Mouse (Mus musculus): ENCODE data around the gene Gpd1. TPM values are rescaled to one million over a fixed set of nuclear protein-coding genes. Genes with fewer than 3 reads are reported as not detected.
"Not testable (repeated sequence)": the region's sequence is repeated elsewhere in the genome, so short reads cannot be mapped to it uniquely, and the experiment has no call there.

Gpd1 gene
- total and polyA plus RNA-seq, 2 experiments from 2014 or later = 3.9 to 6.0 TPM

- ATAC-seq (no peak), DNase-seq (no peak)
- no peaks in the 10 kb centered on the region for H3K27me3 ChIP-seq (ENCODE audit: insufficient read depth, low read length)
- TF ChIP-seq CTCF (IDR thresholded peaks at IDR 0.05; ENCODE audit: low read depth) = no peak
- H3K9ac ChIP-seq = no peak overlapping the region
- H3K9me3 ChIP-seq (ENCODE audit: low read length) = no peaks in the 10 kb centered on the region
- peaks cover 18% of the 10 kb centered on the region; the same call in 1 of the 2 replicates for H3K36me3 ChIP-seq (ENCODE audit: insufficient read depth)
- 84% methylated on average over 25 of the region's 25 CpGs for WGBS
- H3K27ac ChIP-seq (ENCODE audit: low read depth, low read length) = no peak overlapping the region
- no peak overlapping the region for H3K4me3 ChIP-seq (ENCODE audit: low read depth, low read length)
- H3K4me1 ChIP-seq (ENCODE audit: insufficient read depth) = no peaks in the 10 kb centered on the region
- no peak overlapping the region for H3K4me2 ChIP-seq (ENCODE audit: low read depth)
Measured at GRCm38 (mm10) chr15:99721921-99722743, 4.8 kb downstream of the Gpd1 start.

- no peak overlapping the region for H3K9ac ChIP-seq
- no peaks in the 10 kb centered on the region for H3K9me3 ChIP-seq (ENCODE audit: low read length)
- 54% methylated on average over 10 of the region's 10 CpGs for WGBS
- TF ChIP-seq CTCF (IDR thresholded peaks at IDR 0.05; ENCODE audit: low read depth) = no peak
- H3K4me2 ChIP-seq (ENCODE audit: low read depth) = no peak overlapping the region
- no peaks in the 10 kb centered on the region for H3K27me3 ChIP-seq (ENCODE audit: insufficient read depth, low read length)
- DNase-seq = no peak
- peak overlapping the region; percentile 9; the same call in 1 of the 2 replicates for H3K27ac ChIP-seq (ENCODE audit: low read depth, low read length)
- peaks cover 25% of the 10 kb centered on the region for H3K36me3 ChIP-seq (ENCODE audit: insufficient read depth)
- no peak for ATAC-seq
- no peak overlapping the region for H3K4me3 ChIP-seq (ENCODE audit: low read depth, low read length)
- no peaks in the 10 kb centered on the region for H3K4me1 ChIP-seq (ENCODE audit: insufficient read depth)
Measured at GRCm38 (mm10) chr15:99723120-99723514, 5.8 kb downstream of the Gpd1 start.

GRCm38 (mm10) chr15:99723515-99724291 lies 6.4 kb downstream of the Gpd1 start:
- no peak for DNase-seq
- no peak for ATAC-seq
- Histone ChIP-seq H3K4me1 (ENCODE audit: insufficient read depth) (no peaks in the 10 kb centered on the region), H3K9ac (peak overlapping the region; percentile 58), H3K9me3 (ENCODE audit: low read length) (no peaks in the 10 kb centered on the region), H3K36me3 (ENCODE audit: insufficient read depth) (peaks cover 25% of the 10 kb centered on the region), H3K4me2 (ENCODE audit: low read depth) (peak overlapping the region; percentile 86; the same call in 1 of the 2 replicates), H3K27ac (ENCODE audit: low read depth, low read length) (peak overlapping the region; percentile 73), H3K4me3 (ENCODE audit: low read depth, low read length) (no peak overlapping the region), H3K27me3 (ENCODE audit: insufficient read depth, low read length) (no peaks in the 10 kb centered on the region)
- 19% methylated on average over 11 of the region's 11 CpGs for WGBS
- no peak for TF ChIP-seq CTCF (IDR thresholded peaks at IDR 0.05; ENCODE audit: low read depth)

- peak overlapping the region; percentile 74 for H3K4me3 ChIP-seq (ENCODE audit: low read depth, low read length)
- peak overlapping the region; percentile 86 for H3K4me2 ChIP-seq (ENCODE audit: low read depth)
- TF ChIP-seq CTCF (IDR thresholded peaks at IDR 0.05; ENCODE audit: low read depth) = peak; percentile 76
- H3K27ac ChIP-seq (ENCODE audit: low read depth, low read length) = peak overlapping the region; percentile 73
- no peaks in the 10 kb centered on the region for H3K4me1 ChIP-seq (ENCODE audit: insufficient read depth)
- peak overlapping the region; percentile 58 for H3K9ac ChIP-seq
- H3K9me3 ChIP-seq (ENCODE audit: low read length) = no peaks in the 10 kb centered on the region
- H3K36me3 ChIP-seq (ENCODE audit: insufficient read depth) = peaks cover 29% of the 10 kb centered on the region
- ATAC-seq (peak; percentile 25), DNase-seq (peak; percentile 85)
- H3K27me3 ChIP-seq (ENCODE audit: insufficient read depth, low read length) = no peaks in the 10 kb centered on the region
- 11% methylated on average over 16 of the region's 16 CpGs for WGBS
Measured at GRCm38 (mm10) chr15:99724292-99725021, 7.1 kb downstream of the Gpd1 start.

DNA sequence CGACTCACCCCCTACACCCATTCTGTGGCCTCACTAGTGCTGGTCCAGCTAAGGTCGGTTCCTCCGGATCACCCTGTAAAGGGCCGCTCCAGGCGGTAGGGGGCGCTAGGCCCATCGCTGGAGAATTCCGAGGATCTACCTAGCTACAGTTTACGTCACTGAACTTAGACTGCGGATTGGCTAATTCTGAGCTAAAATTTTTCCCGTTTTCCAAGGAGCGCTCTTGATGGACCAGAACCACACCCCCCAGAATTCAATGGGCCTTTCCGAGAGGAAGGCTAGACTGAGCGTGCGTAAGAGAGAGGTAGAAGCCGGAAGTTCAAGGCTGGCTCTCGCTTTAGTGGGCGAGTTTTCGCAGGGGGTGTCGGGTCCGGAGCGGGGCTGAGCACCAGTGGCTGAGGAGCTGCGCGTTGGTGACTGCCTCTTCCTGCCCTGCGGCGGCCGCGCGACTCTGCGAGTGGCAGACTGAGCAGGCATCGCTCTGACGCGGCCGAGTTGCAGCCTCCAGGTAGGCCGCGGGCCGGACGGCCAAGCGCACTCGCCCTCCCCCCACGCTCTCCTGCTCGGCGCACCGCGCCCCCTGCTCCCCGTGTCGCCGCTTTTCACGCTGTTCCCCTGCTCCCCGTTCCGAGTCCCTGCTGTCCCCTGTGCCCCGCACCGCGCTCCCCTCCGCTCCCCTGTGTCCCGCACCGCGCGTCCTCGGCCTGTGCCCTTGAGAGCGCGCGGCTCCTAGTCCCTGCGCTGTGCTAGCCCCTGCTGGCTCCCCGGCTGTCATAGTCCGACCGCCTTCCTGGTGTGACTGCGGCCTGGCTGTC lies 8.2 kb downstream of the Gpd1 start, which contains the start of gene Cox14:
Cox14 (plus strand) TSS at position 278 of the 815 bp plus-strand sequence.
- DNase-seq = peak; percentile 99
- Histone ChIP-seq H3K9ac (peak within 1 kb of the TSS; percentile 84), H3K36me3 (ENCODE audit: insufficient read depth) (peaks cover 28% of the 10 kb centered on the region), H3K27ac (ENCODE audit: low read depth, low read length) (peak within 1 kb of the TSS; percentile 89), H3K4me3 (ENCODE audit: low read depth, low read length) (peak within 1 kb of the TSS; percentile 74), H3K9me3 (ENCODE audit: low read length) (no peaks in the 10 kb centered on the region), H3K4me1 (ENCODE audit: insufficient read depth) (no peaks in the 10 kb centered on the region), H3K27me3 (ENCODE audit: insufficient read depth, low read length) (no peaks in the 10 kb centered on the region), H3K4me2 (ENCODE audit: low read depth) (peak within 1 kb of the TSS; percentile 86)
- TF ChIP-seq CTCF (IDR thresholded peaks at IDR 0.05; ENCODE audit: low read depth) = peak; percentile 96
- WGBS = under 1% methylated on average over 68 of the region's 68 CpGs
- peak; percentile 96 for ATAC-seq

GRCm38 (mm10) chr15:99726549-99726948 lies 9.2 kb downstream of the Gpd1 start:
- DNase-seq = no peak
- Histone ChIP-seq H3K4me2 (ENCODE audit: low read depth) (peak overlapping the region; percentile 86), H3K4me1 (ENCODE audit: insufficient read depth) (no peaks in the 10 kb centered on the region), H3K9me3 (ENCODE audit: low read length) (no peaks in the 10 kb centered on the region), H3K4me3 (ENCODE audit: low read depth, low read length) (peak overlapping the region; percentile 74), H3K27ac (ENCODE audit: low read depth, low read length) (no peak overlapping the region), H3K36me3 (ENCODE audit: insufficient read depth) (peaks cover 24% of the 10 kb centered on the region), H3K9ac (peak overlapping the region; percentile 84; the same call in 1 of the 2 replicates), H3K27me3 (ENCODE audit: insufficient read depth, low read length) (no peaks in the 10 kb centered on the region)
- no peak for ATAC-seq
- no peak for TF ChIP-seq CTCF (IDR thresholded peaks at IDR 0.05; ENCODE audit: low read depth)
- 77% methylated on average over 2 of the region's 2 CpGs for WGBS

- not testable (repeated sequence) for H3K4me3 ChIP-seq (ENCODE audit: low read depth, low read length); H3K27me3 ChIP-seq (ENCODE audit: insufficient read depth, low read length); DNase-seq; H3K9ac ChIP-seq; H3K9me3 ChIP-seq (ENCODE audit: low read length); ATAC-seq; H3K4me2 ChIP-seq (ENCODE audit: low read depth); H3K4me1 ChIP-seq (ENCODE audit: insufficient read depth); H3K27ac ChIP-seq (ENCODE audit: low read depth, low read length)
- WGBS = 95% methylated on average over 4 of the region's 5 CpGs
- peaks cover 23% of the 10 kb centered on the region for H3K36me3 ChIP-seq (ENCODE audit: insufficient read depth)
Measured at GRCm38 (mm10) chr15:99727039-99727438, 9.7 kb downstream of the Gpd1 start.
